Mouse (Mus musculus) kidney, embryonic 15.5 days (tissue): ENCODE results near the gene Rel. TPM values are rescaled to one million over a fixed set of nuclear protein-coding genes. Genes with fewer than 3 reads are reported as not detected.

ENCODE experiments used
- ATAC-seq: fragments of 200-750 bp; cut with Nextera tagmentation; replicated peaks from 2 replicates; pipeline ENCODE4 v1.8.0; 2017; ENCODE audit warnings: moderate TSS enrichment; ENCODE audit not compliant: low FRiP score
- H3K27ac ChIP-seq: fragments of 300-500 bp; sonication (generic); 2 replicates; pipeline ENCODE4 v1.5.1; 2015; ENCODE audit warnings: mild to moderate bottlenecking, inconsistent platforms
- H3K27me3 ChIP-seq: fragments of 300-500 bp; sonication (generic); 2 replicates; pipeline ENCODE4 v1.6.1; 2015; ENCODE audit warnings: inconsistent platforms
- H3K36me3 ChIP-seq: fragments of 300-500 bp; sonication (generic); 2 replicates; pipeline ENCODE4 v1.6.1; 2015; ENCODE audit warnings: inconsistent platforms
- H3K4me1 ChIP-seq: fragments of 300-500 bp; sonication (generic); 2 replicates; pipeline ENCODE4 v1.6.1; 2015; ENCODE audit warnings: inconsistent platforms
- H3K4me2 ChIP-seq: fragments of 300-500 bp; sonication (generic); 2 replicates; pipeline ENCODE4 v1.6.1; 2015; ENCODE audit warnings: moderate library complexity, mild to moderate bottlenecking, inconsistent platforms
- H3K4me3 ChIP-seq: fragments of 300-500 bp; sonication (generic); replicated peaks from 2 replicates; pipeline ENCODE4 v1.5.1; 2015; ENCODE audit warnings: mild to moderate bottlenecking, inconsistent platforms
- H3K9ac ChIP-seq: fragments of 300-500 bp; sonication (generic); 2 replicates; pipeline ENCODE4 v1.6.1; 2015; ENCODE audit warnings: mild to moderate bottlenecking, inconsistent platforms
- H3K9me3 ChIP-seq: fragments of 300-500 bp; sonication (generic); replicated peaks from 2 replicates; pipeline ENCODE4 v1.6.1; 2016; ENCODE audit warnings: inconsistent platforms
- WGBS: fragments of 180-500 bp; shearing (Covaris S2); methylation state at CpG from one replicate; pipeline ENCODE4 v1.1.7; 2015; ENCODE audit warnings: mixed read lengths; 5-methylcytosine and 5-hydroxymethylcytosine counted together
- polyA plus RNA-seq: library from polyadenylated mRNA; unstranded; fragments of >200 nt; fragmentation: Nextera tagmentation; extraction: Ambion mirVana; gene quantifications from 2 replicates; pipeline ENCODE4 v1.2.1, GENCODE M21; 2015

Gene Rel
- polyA plus RNA-seq, 1 experiment from 2014 or later = 0.60 TPM

DNA sequence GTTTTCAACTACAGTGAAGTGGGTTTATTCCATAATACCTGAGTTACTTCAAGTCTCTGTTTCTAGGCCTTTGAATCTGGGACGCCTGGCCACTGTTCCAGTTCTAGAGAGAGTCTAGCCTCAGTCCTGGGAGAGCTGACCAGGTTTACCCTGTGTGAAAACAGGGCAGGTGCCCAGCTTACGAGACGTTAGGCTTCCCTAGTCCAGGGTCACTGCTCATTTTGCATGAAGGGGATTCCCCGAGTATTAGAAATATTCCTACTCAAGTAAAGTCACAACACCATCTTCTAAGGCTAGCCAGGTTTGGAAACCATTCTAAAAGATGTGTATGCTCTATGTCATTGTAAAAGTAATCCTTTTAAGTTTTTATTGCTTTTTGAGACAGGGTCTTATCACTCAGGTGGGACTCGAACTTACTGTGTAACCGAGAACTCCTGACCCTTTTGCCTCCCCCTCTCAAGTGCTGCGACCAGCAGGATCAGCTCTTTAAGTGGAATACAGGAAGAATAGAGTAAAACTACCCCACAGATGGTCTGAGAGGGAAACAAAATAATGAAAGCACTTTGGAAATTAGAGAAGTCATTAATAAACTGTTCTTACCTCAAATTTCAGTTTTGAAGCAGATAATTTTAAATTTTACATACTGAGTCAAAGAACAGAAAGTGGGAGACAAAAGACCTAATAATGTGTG, 66.0 kb downstream of the Rel start:
- no peaks in the 10 kb centered on the region for H3K9me3 ChIP-seq
- no peak overlapping the region for H3K4me2 ChIP-seq
- 84% methylated on average over 7 of the region's 7 CpGs for WGBS
- no peaks in the 10 kb centered on the region for H3K4me1 ChIP-seq
- no peak overlapping the region for H3K4me3 ChIP-seq
- H3K27me3 ChIP-seq = no peaks in the 10 kb centered on the region
- no peak overlapping the region for H3K9ac ChIP-seq
- ATAC-seq = no peak
- no peak overlapping the region for H3K27ac ChIP-seq
- H3K36me3 ChIP-seq = peaks cover 60% of the 10 kb centered on the region

DNA sequence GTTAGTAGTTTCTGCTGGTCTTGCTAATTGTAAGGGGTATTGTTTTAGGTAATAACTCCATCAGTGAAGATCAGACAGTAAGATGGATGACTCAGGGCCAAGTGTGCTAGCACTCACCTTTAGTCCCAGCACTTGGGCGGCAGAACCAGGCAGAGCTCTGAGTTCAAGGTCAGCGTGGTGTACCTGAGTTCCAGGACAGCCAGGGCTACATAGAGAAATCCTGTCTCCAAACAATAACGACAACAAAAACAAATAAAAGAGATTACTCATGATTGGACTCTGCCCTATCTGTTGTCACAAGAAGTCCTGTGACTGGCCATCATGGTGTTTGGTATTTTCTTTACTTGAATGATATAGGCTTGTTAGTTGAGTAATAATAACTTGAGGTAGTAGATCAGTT, 68.9 kb downstream of the Rel start:
- no peaks in the 10 kb centered on the region for H3K4me1 ChIP-seq
- H3K4me3 ChIP-seq = no peak overlapping the region
- H3K36me3 ChIP-seq = peaks cover 36% of the 10 kb centered on the region
- H3K27ac ChIP-seq = no peak overlapping the region
- 94% methylated on average over 3 of the region's 3 CpGs for WGBS
- no peak overlapping the region for H3K9ac ChIP-seq
- H3K4me2 ChIP-seq = no peak overlapping the region
- no peak for ATAC-seq
- no peaks in the 10 kb centered on the region for H3K27me3 ChIP-seq
- H3K9me3 ChIP-seq = no peaks in the 10 kb centered on the region

DNA sequence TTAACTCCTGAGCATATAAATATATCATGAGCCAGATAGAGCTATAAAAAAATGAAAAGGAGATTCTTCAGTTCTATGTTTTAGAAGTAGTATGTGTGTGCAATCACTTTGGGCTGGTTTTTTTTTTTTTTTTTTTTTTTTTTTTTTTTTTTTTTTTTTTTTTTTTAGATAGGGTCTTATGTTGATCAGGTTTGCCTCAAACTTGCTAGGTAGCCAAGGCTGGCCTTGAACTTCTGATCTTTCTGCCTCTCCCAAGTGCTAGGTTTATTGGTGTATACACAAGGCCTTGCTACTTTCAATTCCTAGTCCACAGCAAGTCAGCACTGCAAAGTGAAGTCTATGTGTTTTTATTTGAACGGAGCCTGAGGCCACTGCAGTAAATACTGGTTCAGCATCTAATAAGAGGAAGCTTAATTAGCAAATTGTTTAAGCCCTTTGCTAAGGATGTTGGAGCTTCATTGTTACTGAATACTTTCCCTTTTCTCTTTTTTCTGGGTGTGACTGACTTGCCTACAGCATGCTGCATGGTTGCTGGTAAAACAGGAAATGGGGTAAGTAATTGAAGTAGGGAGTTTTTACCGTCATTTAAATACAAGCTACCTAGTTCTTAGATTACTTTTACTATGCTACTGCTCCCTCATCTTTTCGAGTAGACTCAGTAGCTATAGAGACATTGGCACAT, 71.2 kb downstream of the Rel start:
- Histone ChIP-seq H3K27ac (no peak overlapping the region), H3K4me3 (no peak overlapping the region), H3K4me2 (no peak overlapping the region), H3K27me3 (no peaks in the 10 kb centered on the region), H3K4me1 (no peaks in the 10 kb centered on the region), H3K9me3 (no peaks in the 10 kb centered on the region), H3K36me3 (peaks cover 26% of the 10 kb centered on the region), H3K9ac (no peak overlapping the region)
- ATAC-seq = no peak
- 68% methylated on average over 3 of the region's 3 CpGs for WGBS

DNA sequence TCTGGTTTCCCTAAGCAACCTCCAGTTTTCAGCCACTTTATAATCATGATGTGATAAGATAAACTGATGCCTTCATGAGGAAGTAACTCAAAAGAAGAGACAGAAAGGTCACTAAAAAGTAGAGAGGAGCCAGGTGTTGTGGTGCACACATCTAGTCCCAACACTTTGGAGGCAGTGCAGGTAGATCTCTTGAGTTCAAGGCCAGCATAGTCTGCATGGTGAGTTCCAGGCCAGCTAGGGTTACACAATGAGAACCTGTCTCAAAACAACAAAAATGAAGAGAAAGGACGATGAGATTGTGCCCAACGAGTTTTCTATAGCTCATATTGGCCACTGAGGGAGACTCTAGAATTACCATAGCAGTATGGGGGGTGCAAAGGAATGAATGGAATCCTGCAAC, 72.2 kb downstream of the Rel start:
- H3K9ac ChIP-seq = no peak overlapping the region
- no peaks in the 10 kb centered on the region for H3K9me3 ChIP-seq
- no peak overlapping the region for H3K4me3 ChIP-seq
- 81% methylated on average over 2 of the region's 2 CpGs for WGBS
- ATAC-seq = no peak
- H3K27me3 ChIP-seq = no peaks in the 10 kb centered on the region
- no peak overlapping the region for H3K4me2 ChIP-seq
- H3K4me1 ChIP-seq = no peaks in the 10 kb centered on the region
- H3K36me3 ChIP-seq = peaks cover 25% of the 10 kb centered on the region
- H3K27ac ChIP-seq = no peak overlapping the region

DNA sequence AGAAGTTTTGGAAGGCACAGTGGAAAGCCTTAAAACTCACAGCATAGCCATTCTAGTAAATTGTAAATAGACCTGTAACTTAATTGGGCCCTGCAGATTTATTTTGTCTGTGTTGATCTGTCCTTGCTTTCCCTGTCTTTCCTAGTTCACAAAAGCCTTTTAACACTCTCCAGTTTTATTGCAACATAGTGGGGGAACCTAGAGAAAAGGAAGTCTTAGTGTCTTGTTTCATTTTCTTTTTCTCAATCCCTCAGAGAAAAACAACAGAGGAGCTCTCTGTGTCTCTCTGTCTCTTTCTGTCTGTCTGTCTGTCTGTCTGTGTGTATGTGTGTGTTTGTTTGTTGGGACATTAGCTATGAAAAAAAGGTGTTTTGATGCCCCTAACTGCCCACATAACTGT, 74.9 kb downstream of the Rel start:
- no peak overlapping the region for H3K27ac ChIP-seq
- no peak overlapping the region for H3K4me3 ChIP-seq
- H3K36me3 ChIP-seq = 0 out of 2 replicates have a peak, but pooled peaks cover 14% of the 10 kb centered on the region
- no peaks in the 10 kb centered on the region for H3K9me3 ChIP-seq
- H3K27me3 ChIP-seq = no peaks in the 10 kb centered on the region
- H3K4me2 ChIP-seq = no peak overlapping the region
- ATAC-seq = no peak
- no peak overlapping the region for H3K9ac ChIP-seq
- no peaks in the 10 kb centered on the region for H3K4me1 ChIP-seq

DNA sequence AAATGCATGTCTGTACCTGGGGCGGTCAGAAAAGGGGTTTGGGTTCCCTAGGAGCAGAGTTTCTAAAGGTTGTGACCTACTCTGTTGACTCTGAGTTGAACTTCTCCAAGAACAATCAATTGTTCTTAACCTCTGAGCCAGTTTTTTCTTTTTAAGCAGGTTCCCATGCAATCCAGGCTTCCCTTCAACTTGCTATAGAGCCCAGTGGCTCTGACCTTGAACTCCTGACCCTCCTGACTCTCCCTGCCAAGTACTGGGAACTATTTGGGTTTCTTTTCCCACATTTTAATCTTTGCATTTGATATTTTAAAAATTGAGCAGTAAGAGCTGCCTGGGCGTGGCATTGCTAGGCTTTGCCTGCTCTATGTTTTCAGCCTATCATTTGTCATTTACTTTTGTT, 77.5 kb downstream of the Rel start:
- Histone ChIP-seq H3K27me3 (no peaks in the 10 kb centered on the region), H3K4me1 (no peaks in the 10 kb centered on the region), H3K36me3 (peaks cover 22% of the 10 kb centered on the region), H3K9me3 (no peaks in the 10 kb centered on the region), H3K9ac (no peak overlapping the region), H3K27ac (no peak overlapping the region), H3K4me3 (no peak overlapping the region), H3K4me2 (no peak overlapping the region)
- 94% methylated on average over 2 of the region's 2 CpGs for WGBS
- no peak for ATAC-seq

DNA sequence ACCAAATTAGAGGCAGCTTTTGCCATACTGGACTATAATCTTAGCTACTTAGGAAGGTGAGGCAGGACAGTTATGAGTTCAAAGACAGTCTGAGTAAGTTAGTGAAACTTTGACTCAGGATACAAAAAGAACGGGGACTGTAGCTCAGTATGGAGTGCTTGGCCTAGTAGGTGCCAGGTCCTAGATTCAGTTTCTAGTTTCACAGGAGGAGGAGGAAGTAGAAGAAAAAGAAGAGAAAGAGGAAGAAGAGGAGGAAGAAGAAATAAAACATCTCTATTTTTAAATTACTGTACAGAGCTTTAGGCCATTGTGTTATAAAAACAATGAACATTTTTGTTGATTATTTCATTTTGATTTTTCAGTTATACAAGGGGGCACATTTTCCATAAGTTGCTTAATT, 82.7 kb downstream of the Rel start:
- Histone ChIP-seq H3K9me3 (no peaks in the 10 kb centered on the region), H3K4me3 (no peak overlapping the region), H3K4me2 (no peak overlapping the region), H3K27ac (no peak overlapping the region), H3K9ac (no peak overlapping the region), H3K4me1 (no peaks in the 10 kb centered on the region), H3K27me3 (no peaks in the 10 kb centered on the region), H3K36me3 (peaks cover 45% of the 10 kb centered on the region)
- WGBS = 90% methylated on average over 1 of the region's 1 CpGs
- ATAC-seq = no peak

Other genes with a start within 250 kb of the Rel start
- gene 1700093K21Rik, start 249.8 kb downstream of the Rel start, polyA plus RNA-seq = not detected in 2 replicates
- gene 0610010F05Rik, start 137.3 kb downstream of the Rel start, polyA plus RNA-seq = 23.2 and 24.9 TPM in 2 replicates
- 20.4 and 22.9 TPM in 2 replicates for gene Pus10, start 105.3 kb downstream of the Rel start, polyA plus RNA-seq
- 33.9 and 35.8 TPM in 2 replicates for gene Pex13, start 105.0 kb downstream of the Rel start, polyA plus RNA-seq
- gene Papolg, start 124.3 kb upstream of the Rel start, polyA plus RNA-seq = 14.3 and 14.4 TPM in 2 replicates